Mouse (Mus musculus) midbrain, embryonic 14.5 days (tissue): ENCODE data around the gene Tspan2. TPM values are rescaled to one million over a fixed set of nuclear protein-coding genes. Genes with fewer than 3 reads are reported as not detected.

Source experiments
- ATAC-seq: fragments of 200-750 bp; cut with Nextera tagmentation; 2 replicates; pipeline ENCODE4 v1.8.0; 2017; ENCODE audit warnings: moderate number of reproducible peaks, moderate library complexity; ENCODE audit not compliant: low FRiP score, low TSS enrichment
- DNase-seq: peaks from one replicate; pipeline ENCODE4 v3.0.0-alpha.2; 2015
- H3K27ac ChIP-seq: fragments of 300-500 bp; sonication (generic); replicated peaks from 2 replicates; pipeline ENCODE4 v1.5.1; 2014; ENCODE audit warnings: mild to moderate bottlenecking, low read depth, low read length, moderate library complexity
- H3K27me3 ChIP-seq: fragments of 300-500 bp; sonication (generic); 2 replicates; pipeline ENCODE4 v1.6.1; 2014; ENCODE audit warnings: low read length, control low read depth, mixed read lengths; ENCODE audit not compliant: control insufficient read depth, insufficient read depth
- H3K36me3 ChIP-seq: fragments of 300-500 bp; sonication (generic); 2 replicates; pipeline ENCODE4 v1.6.1; 2014; ENCODE audit warnings: low read length, control low read depth; ENCODE audit not compliant: control insufficient read depth, insufficient read depth
- H3K4me1 ChIP-seq: fragments of 300-500 bp; sonication (generic); 2 replicates; pipeline ENCODE4 v1.6.1; 2014; ENCODE audit warnings: mild to moderate bottlenecking, antibody characterized with exemption, low read length, control low read depth; ENCODE audit not compliant: control insufficient read depth, insufficient read depth
- H3K4me2 ChIP-seq: fragments of 300-500 bp; sonication (generic); 2 replicates; pipeline ENCODE4 v1.6.1; 2014; ENCODE audit warnings: mild to moderate bottlenecking, low read length, moderate library complexity
- H3K4me3 ChIP-seq: fragments of 300-500 bp; sonication (generic); replicated peaks from 2 replicates; pipeline ENCODE4 v1.5.1; 2014; ENCODE audit warnings: low read depth, low read length
- H3K9ac ChIP-seq: fragments of 300-500 bp; sonication (generic); replicated peaks from 2 replicates; pipeline ENCODE4 v1.6.1; 2014; ENCODE audit warnings: mild to moderate bottlenecking, low read length, moderate library complexity
- H3K9me3 ChIP-seq: fragments of 300-500 bp; sonication (generic); 2 replicates; pipeline ENCODE4 v1.6.1; 2016; ENCODE audit warnings: low read length, control low read depth, mixed read lengths; ENCODE audit not compliant: control insufficient read depth
- WGBS: fragments of 180-500 bp; shearing (Covaris S2); extraction: QIAGEN DNeasy Blood & Tissue Kit; methylation state at CpG from one replicate; pipeline ENCODE4 v1.1.7; 2014; 5-methylcytosine and 5-hydroxymethylcytosine counted together
- polyA plus RNA-seq: library from polyadenylated mRNA; unstranded; fragments of >200 nt; fragmentation: Nextera tagmentation; extraction: Ambion mirVana; gene quantifications from 2 replicates; pipeline ENCODE4 v1.2.1, GENCODE M21; 2014

Gene Tspan2
- polyA plus RNA-seq, 1 experiment from 2014 or later, result 10.4 TPM

GRCm38 (mm10) chr3:102704001-102704401 lies 30.3 kb upstream of the Tspan2 start:
- no peaks in the 10 kb centered on the region for H3K27me3 ChIP-seq
- H3K9me3 ChIP-seq, result no peaks in the 10 kb centered on the region
- H3K4me3 ChIP-seq, result no peak overlapping the region
- ATAC-seq (no peak), DNase-seq (peak; percentile 41)
- 53% methylated on average over 4 of the region's 4 CpGs for WGBS
- H3K27ac ChIP-seq, result no peak overlapping the region
- no peaks in the 10 kb centered on the region for H3K4me1 ChIP-seq
- no peaks in the 10 kb centered on the region for H3K36me3 ChIP-seq
- no peak overlapping the region for H3K4me2 ChIP-seq
- no peak overlapping the region for H3K9ac ChIP-seq

DNA sequence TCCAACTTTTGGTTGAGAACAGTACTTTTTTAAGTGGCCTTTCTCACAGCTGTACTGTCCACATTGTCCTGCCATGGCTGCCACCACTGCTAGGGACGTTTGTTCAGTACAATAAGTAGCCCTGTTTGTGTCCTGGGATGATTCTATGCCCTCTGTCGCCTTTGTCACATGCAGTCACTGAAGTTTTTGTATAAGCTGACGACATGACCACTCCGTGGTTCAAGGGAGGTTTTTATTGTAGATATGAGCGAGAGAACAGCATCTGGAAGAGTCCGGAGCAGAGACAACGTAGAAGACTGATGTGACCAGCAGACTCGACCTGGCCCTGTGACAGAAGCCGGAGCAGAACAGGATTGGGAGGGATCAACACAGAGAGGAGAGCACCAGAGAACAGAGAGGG lies 25.7 kb upstream of the Tspan2 start:
- Histone ChIP-seq H3K36me3 (no peaks in the 10 kb centered on the region), H3K4me3 (no peak overlapping the region), H3K9me3 (no peaks in the 10 kb centered on the region), H3K9ac (no peak overlapping the region), H3K27me3 (no peaks in the 10 kb centered on the region), H3K4me2 (no peak overlapping the region), H3K4me1 (no peaks in the 10 kb centered on the region), H3K27ac (no peak overlapping the region)
- WGBS, result 61% methylated on average over 9 of the region's 9 CpGs
- ATAC-seq (no peak), DNase-seq (no peak)

GRCm38 (mm10) chr3:102715066-102715584 lies 19.2 kb upstream of the Tspan2 start:
- 41% methylated on average over 11 of the region's 11 CpGs for WGBS
- H3K9ac ChIP-seq, result no peak overlapping the region
- no peaks in the 10 kb centered on the region for H3K27me3 ChIP-seq
- 0 out of 2 replicates have a peak overlapping the region, but pooled peaks have one; percentile 18 for H3K4me2 ChIP-seq
- ATAC-seq (peak; percentile 76), DNase-seq (peak; percentile 90)
- H3K9me3 ChIP-seq, result no peaks in the 10 kb centered on the region
- H3K4me3 ChIP-seq, result no peak overlapping the region
- no peaks in the 10 kb centered on the region for H3K36me3 ChIP-seq
- no peak overlapping the region for H3K27ac ChIP-seq
- H3K4me1 ChIP-seq, result no peaks in the 10 kb centered on the region

DNA sequence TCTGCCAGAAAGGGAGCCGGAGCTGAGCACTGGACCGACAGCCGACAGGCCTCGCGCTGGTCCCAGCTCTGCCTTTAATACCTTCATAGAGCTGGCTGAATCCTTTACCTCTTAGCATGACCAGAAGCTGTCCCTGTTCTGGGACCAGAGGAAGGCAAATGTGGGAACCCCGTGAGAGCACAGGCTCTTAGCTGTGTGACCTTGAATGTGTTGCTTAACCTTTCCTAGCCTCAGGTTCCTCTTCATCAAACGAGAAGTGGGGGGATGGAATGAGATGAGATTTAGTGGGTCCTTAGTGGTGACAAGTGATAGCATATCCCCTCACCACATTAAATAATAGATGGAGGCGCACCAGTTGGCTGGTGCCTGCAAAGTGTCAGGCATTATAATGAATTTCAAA lies 18.5 kb upstream of the Tspan2 start:
- no peaks in the 10 kb centered on the region for H3K27me3 ChIP-seq
- H3K4me1 ChIP-seq, result no peaks in the 10 kb centered on the region
- H3K27ac ChIP-seq, result no peak overlapping the region
- no peak overlapping the region for H3K9ac ChIP-seq
- DNase-seq (no peak), ATAC-seq (no peak)
- H3K9me3 ChIP-seq, result no peaks in the 10 kb centered on the region
- H3K4me2 ChIP-seq, result no peak overlapping the region
- WGBS, result 85% methylated on average over 8 of the region's 8 CpGs
- H3K36me3 ChIP-seq, result no peaks in the 10 kb centered on the region
- no peak overlapping the region for H3K4me3 ChIP-seq

- ATAC-seq (no peak), DNase-seq (no peak)
- Histone ChIP-seq H3K4me1 (no peaks in the 10 kb centered on the region), H3K9ac (no peak overlapping the region), H3K9me3 (no peaks in the 10 kb centered on the region), H3K4me3 (no peak overlapping the region), H3K27me3 (no peaks in the 10 kb centered on the region), H3K36me3 (no peaks in the 10 kb centered on the region), H3K27ac (no peak overlapping the region), H3K4me2 (no peak overlapping the region)
- 55% methylated on average over 3 of the region's 3 CpGs for WGBS
These were observed 16.6 kb upstream of the Tspan2 start for GRCm38 (mm10) chr3:102717586-102718285.

- Histone ChIP-seq H3K4me1 (0 out of 2 replicates have a peak, but pooled peaks cover 5% of the 10 kb centered on the region), H3K27me3 (no peaks in the 10 kb centered on the region), H3K4me3 (no peak overlapping the region), H3K9ac (no peak overlapping the region), H3K36me3 (no peaks in the 10 kb centered on the region), H3K4me2 (no peak overlapping the region), H3K27ac (no peak overlapping the region), H3K9me3 (no peaks in the 10 kb centered on the region)
- 75% methylated on average over 4 of the region's 4 CpGs for WGBS
- no peak for ATAC-seq
- DNase-seq, result no peak
These were observed 11.2 kb upstream of the Tspan2 start for GRCm38 (mm10) chr3:102723154-102723553.

DNA sequence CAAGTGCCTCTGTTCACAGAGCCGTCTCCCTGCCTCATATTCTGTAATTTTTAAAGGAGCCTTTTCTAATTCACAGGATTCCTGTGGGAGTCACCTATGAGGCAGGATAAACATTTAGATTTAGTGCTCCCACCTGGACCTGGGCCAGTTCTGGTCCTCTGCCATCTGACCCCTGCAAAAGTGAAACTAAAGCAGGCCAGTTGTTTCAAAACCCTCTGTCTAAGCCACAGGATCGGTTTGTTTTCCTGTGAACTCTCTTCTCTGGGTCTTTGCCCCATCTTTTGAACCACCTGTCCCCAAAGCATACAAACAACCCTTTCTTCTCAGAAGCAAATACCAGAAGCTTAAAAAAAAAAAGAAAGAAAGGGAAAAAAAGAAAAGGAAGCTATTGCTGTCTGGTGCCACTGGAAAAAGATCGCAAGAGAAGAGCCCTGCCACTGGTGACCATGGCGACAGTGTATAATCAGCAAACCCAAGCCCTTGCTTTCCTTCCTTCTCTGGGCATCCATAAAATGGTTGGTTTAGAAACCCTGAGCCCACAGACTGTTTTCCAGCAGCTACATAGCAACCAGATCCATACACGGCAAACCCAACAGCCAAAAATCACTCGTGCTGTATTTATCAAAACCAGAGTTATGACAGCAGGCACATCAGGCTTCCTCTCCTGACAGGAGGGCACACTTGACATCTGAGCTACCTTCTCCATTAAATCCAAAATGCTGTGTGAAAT lies 10.3 kb upstream of the Tspan2 start:
- Histone ChIP-seq H3K9ac (no peak overlapping the region), H3K27me3 (no peaks in the 10 kb centered on the region), H3K9me3 (no peaks in the 10 kb centered on the region), H3K4me2 (no peak overlapping the region), H3K36me3 (no peaks in the 10 kb centered on the region), H3K27ac (no peak overlapping the region), H3K4me3 (no peak overlapping the region), H3K4me1 (0 out of 2 replicates have a peak, but pooled peaks cover 5% of the 10 kb centered on the region)
- no peak for ATAC-seq
- WGBS, result 58% methylated on average over 6 of the region's 6 CpGs
- no peak for DNase-seq

DNA sequence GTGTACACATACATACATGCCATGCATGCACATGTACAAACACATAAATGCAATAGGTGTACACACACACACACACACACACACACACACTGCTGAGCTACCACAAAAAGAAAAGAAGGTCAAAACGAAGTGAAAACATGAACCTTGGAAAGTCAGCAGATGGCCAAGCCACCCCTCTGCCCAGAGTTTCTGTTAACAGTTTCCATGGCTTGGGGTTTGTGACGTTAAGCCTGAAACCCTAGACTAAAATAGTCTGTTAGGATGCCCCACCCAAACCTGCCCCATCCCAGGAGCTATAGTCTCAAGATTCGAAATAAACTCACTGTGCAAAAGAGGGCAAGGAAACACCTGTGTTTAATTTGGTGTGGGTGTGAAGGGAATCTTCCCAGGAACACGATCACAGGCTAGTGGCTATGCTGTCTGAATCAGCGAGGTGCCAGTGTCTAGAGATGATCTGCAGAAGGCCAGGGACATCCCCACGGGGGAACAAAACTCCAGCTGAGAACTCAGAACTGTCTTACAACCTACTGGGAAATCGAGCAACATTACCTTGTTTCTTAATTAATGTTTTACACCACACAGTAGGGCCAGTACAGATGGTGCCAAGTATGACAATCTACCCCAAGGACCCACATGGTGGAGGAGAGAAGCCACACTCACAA lies 9.4 kb upstream of the Tspan2 start:
- H3K36me3 ChIP-seq, result no peaks in the 10 kb centered on the region

More for the DNA sequence above, 9.4 kb upstream of the Tspan2 start:
- Histone ChIP-seq H3K4me2 (no peak overlapping the region), H3K9ac (no peak overlapping the region), H3K27me3 (no peaks in the 10 kb centered on the region), H3K4me1 (0 out of 2 replicates have a peak, but pooled peaks cover 5% of the 10 kb centered on the region), H3K27ac (no peak overlapping the region), H3K9me3 (no peaks in the 10 kb centered on the region), H3K4me3 (no peak overlapping the region)
- DNase-seq (no peak), ATAC-seq (no peak)
- 81% methylated on average over 7 of the region's 7 CpGs for WGBS
